In the genomic region with DNA sequence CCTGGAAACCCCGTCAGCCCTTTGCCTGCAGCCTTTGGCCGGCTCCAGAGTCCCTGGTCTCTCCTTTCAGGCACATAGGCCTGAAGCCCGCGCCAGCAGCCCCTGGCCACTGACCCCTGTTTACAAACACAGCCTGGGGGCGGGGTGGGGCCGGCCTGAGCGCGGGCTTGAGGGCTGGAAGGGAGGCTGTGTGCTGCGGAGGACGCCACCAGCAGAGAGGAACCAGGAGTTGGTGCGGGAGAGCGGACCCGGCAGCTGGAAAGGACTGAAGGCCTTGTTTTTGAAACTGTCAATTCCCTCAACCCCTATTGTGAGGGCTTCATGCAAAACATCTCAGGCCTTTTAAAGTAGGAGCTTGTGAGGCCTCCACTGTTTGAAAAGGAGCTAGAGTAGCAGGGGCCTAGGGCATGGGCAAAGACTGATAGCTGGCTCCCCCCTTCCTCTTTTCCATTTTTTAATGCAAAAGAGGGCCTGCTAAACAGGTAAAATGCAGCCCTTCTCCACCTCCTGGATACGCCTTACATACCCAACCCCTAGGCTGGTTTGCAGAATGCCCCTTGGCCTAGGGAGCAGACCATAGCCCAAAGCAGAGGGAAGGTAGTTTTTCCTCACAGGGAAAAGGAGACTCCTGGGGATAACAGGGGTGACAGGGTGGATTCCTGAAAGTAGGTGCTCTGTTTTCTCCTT, we compare ENCODE assay signal across 9 mouse cellular contexts. TPM values are rescaled to one million over a fixed set of nuclear protein-coding genes. Genes with fewer than 3 reads are reported as not detected.
DNase-seq lines count a peak whose midpoint lies in the region; ATAC-seq lines count a peak whose summit lies in the region.
"Had no signal": no experiment of that assay in that cellular context is flagged by ENCODE, and none has a peak within 500 bp of the region (broad histone marks: within the 10 kb centered on the region; RNA-seq: fewer than 3 reads in every experiment).

No protein-coding gene starts in this region.

- peak; percentile 77 for ATAC-seq in hindbrain, embryonic 15.5 days (ENCODE audit: low FRiP score, low read depth)
- ATAC-seq in liver, embryonic 12.5 days = peak; percentile 40; the same call in 1 of the 2 replicates
- no peak for ATAC-seq in CD4-positive, CD25-positive, alpha-beta regulatory T cell, adult 4 months
- no peak for ATAC-seq in erythroblast, adult 5-6 weeks (replicated peaks; ENCODE audit: low FRiP score, poor library complexity, severe bottlenecking)

- peak; percentile 46 to 52 for DNase-seq in cerebellum, postnatal 25 days
- DNase-seq in cerebellum, adult 11-12 months = no peak
- peak; percentile 53 for DNase-seq in R1 (ENCODE audit: low read depth, low spot score)
- no peak for DNase-seq in urinary bladder, postnatal 4 days (ENCODE audit: low spot score in 2 of 2)

- 6% methylated on average over 14 of the region's 14 CpGs for WGBS in hindbrain, embryonic 15.5 days
- 35% methylated on average over 14 of the region's 14 CpGs for WGBS in liver, embryonic 12.5 days (ENCODE audit: insufficient replicate concordance)

- no peaks in the 10 kb centered on the region for H3K27me3 ChIP-seq in hindbrain, embryonic 15.5 days
- peaks cover 75% of the 10 kb centered on the region for H3K27me3 ChIP-seq in liver, embryonic 12.5 days (replicated peaks)

- H3K9ac ChIP-seq in hindbrain, embryonic 15.5 days = peak overlapping the region; percentile 34
- H3K9ac ChIP-seq in liver, embryonic 12.5 days = no peak overlapping the region; the same call in 1 of the 2 replicates

- H3K27ac ChIP-seq in hindbrain, embryonic 15.5 days (replicated peaks) = peak overlapping the region; percentile 78
- peak overlapping the region; percentile 60 for H3K27ac ChIP-seq in liver, embryonic 12.5 days

- H3K4me2 ChIP-seq in hindbrain, embryonic 15.5 days = peak overlapping the region; percentile 90
- peak overlapping the region; percentile 50 for H3K4me2 ChIP-seq in liver, embryonic 12.5 days

- no peaks in the 10 kb centered on the region for H3K9me3 ChIP-seq in hindbrain, embryonic 15.5 days
- H3K9me3 ChIP-seq in liver, embryonic 12.5 days (replicated peaks) = no peaks in the 10 kb centered on the region

- H3K4me3 ChIP-seq in hindbrain, embryonic 15.5 days = peak overlapping the region; percentile 12
- no peak overlapping the region for H3K4me3 ChIP-seq in liver, embryonic 12.5 days

- H3K36me3 ChIP-seq in hindbrain, embryonic 15.5 days = no peaks in the 10 kb centered on the region
- no peaks in the 10 kb centered on the region for H3K36me3 ChIP-seq in liver, embryonic 12.5 days

- peaks cover 62% of the 10 kb centered on the region for H3K4me1 ChIP-seq in hindbrain, embryonic 15.5 days (replicated peaks)
- H3K4me1 ChIP-seq in liver, embryonic 12.5 days = peaks cover 22% of the 10 kb centered on the region

RNA-seq across cellular contexts. Expression of a gene that starts 3.8 kb away (rescaled TPM):
- 10.8 and 11.1 TPM in 2 replicates for polyA plus RNA-seq in hindbrain, embryonic 15.5 days (2015; fragmentation: Nextera tagmentation; extraction: Ambion mirVana)
- 2.7 and 2.8 TPM in 2 replicates for polyA plus RNA-seq in liver, embryonic 12.5 days (2016; fragmentation: Nextera tagmentation; extraction: Ambion mirVana)
- polyA plus RNA-seq in CD4-positive, CD25-positive, alpha-beta regulatory T cell, adult 4 months (2017; shearing (Covaris generic)) = 1 to 10 TPM; 2.0 to 2.1 TPM
- total RNA-seq in erythroblast, adult 5-6 weeks (2015; ENCODE audit: low replicate concordance) = not detected in 2 replicates
- not detected in 2 replicates for total RNA-seq in erythroblast, adult 5-6 weeks (2017; ENCODE audit: low replicate concordance)

RNA-seq across cellular contexts. Expression of a gene that starts 7.5 kb away (rescaled TPM):
- polyA plus RNA-seq in hindbrain, embryonic 15.5 days (2015; fragmentation: Nextera tagmentation; extraction: Ambion mirVana) = 6.5 and 7.1 TPM in 2 replicates
- 1.0 and 1.2 TPM in 2 replicates for polyA plus RNA-seq in liver, embryonic 12.5 days (2016; fragmentation: Nextera tagmentation; extraction: Ambion mirVana)
- polyA plus RNA-seq in CD4-positive, CD25-positive, alpha-beta regulatory T cell, adult 4 months (2017; shearing (Covaris generic)) = under 1 TPM in 1 of 2 experiments, not detected in 1; 0.74 TPM
- not detected in 2 replicates for total RNA-seq in erythroblast, adult 5-6 weeks (2015; ENCODE audit: low replicate concordance)
- 0.42 and 0.51 TPM in 2 replicates for total RNA-seq in erythroblast, adult 5-6 weeks (2017; ENCODE audit: low replicate concordance)

RNA-seq across cellular contexts. Expression of a gene that starts 13.7 kb away (rescaled TPM):
- polyA plus RNA-seq in hindbrain, embryonic 15.5 days (2015; fragmentation: Nextera tagmentation; extraction: Ambion mirVana) = 45.6 and 50.0 TPM in 2 replicates
- 39.2 and 40.1 TPM in 2 replicates for polyA plus RNA-seq in liver, embryonic 12.5 days (2016; fragmentation: Nextera tagmentation; extraction: Ambion mirVana)
- polyA plus RNA-seq in CD4-positive, CD25-positive, alpha-beta regulatory T cell, adult 4 months (2017; shearing (Covaris generic)) = 10 to 100 TPM; 34.9 to 41.4 TPM
- 20.8 and 27.4 TPM in 2 replicates for total RNA-seq in erythroblast, adult 5-6 weeks (2015; ENCODE audit: low replicate concordance)
- total RNA-seq in erythroblast, adult 5-6 weeks (2017; ENCODE audit: low replicate concordance) = 18.1 and 18.3 TPM in 2 replicates

RNA-seq across cellular contexts. Expression of a gene that starts 44.6 kb away (rescaled TPM):
- polyA plus RNA-seq in hindbrain, embryonic 15.5 days (2015; fragmentation: Nextera tagmentation; extraction: Ambion mirVana) = not detected in 2 replicates
- polyA plus RNA-seq in liver, embryonic 12.5 days (2016; fragmentation: Nextera tagmentation; extraction: Ambion mirVana) = not detected in 2 replicates
- not detected for polyA plus RNA-seq in CD4-positive, CD25-positive, alpha-beta regulatory T cell, adult 4 months (2017; shearing (Covaris generic))
- total RNA-seq in erythroblast, adult 5-6 weeks (2015; ENCODE audit: low replicate concordance) = not detected in 2 replicates
- total RNA-seq in erythroblast, adult 5-6 weeks (2017; ENCODE audit: low replicate concordance) = not detected in 2 replicates
- polyA plus RNA-seq: small intestine, adult 2 months had no signal

Comparison
In these comparisons a context has a peak if more than half of its experiments do, and no peak if none do; other contexts are left out.
1. DNase-seq: peak in cerebellum, postnatal 25 days (2 of 2) and R1 (single experiment); none in cerebellum, adult 11-12 months (single experiment) and urinary bladder, postnatal 4 days (0 of 2).
2. ATAC-seq: peak in hindbrain, embryonic 15.5 days (single experiment) and liver, embryonic 12.5 days (single experiment); none in CD4-positive, CD25-positive, alpha-beta regulatory T cell, adult 4 months (single experiment) and erythroblast, adult 5-6 weeks (single experiment).